Mouse (Mus musculus) CH12.LX (cell line): ENCODE measurements at regions not wholly inside any gene's neighbourhood (a gene's known extent, or its start where the extent isn't known, plus 50 kb on each side); places are given as distances from the start of the nearest gene placed in this dataset.

ENCODE experiments used
- DNase-seq: peaks from one replicate; pipeline ENCODE4 v3.0.0-alpha.2; 2013; ENCODE audit errors: extremely low read depth
- H3K27ac ChIP-seq: 2 replicates; pipeline ENCODE4 v1.5.1; 2012; ENCODE audit warnings: low read depth, mild to moderate bottlenecking, control low read depth, moderate library complexity; ENCODE audit not compliant: insufficient read depth
- H3K27me3 ChIP-seq: replicated peaks from 2 replicates; pipeline ENCODE3; 2012; ENCODE audit warnings: inconsistent platforms
- H3K36me3 ChIP-seq, 2 experiments: replicated peaks in 1 of 2; 2 replicates each; pipeline versions ENCODE3 to v1.6.1; 2012; ENCODE audit warnings: inconsistent platforms in 1 of 2, low read length in 1 of 2, mild to moderate bottlenecking in 1 of 2, mixed read lengths in 1 of 2, moderate library complexity in 1 of 2; ENCODE audit not compliant: control insufficient read depth in 1 of 2, insufficient read depth in 1 of 2
- H3K4me1 ChIP-seq, 2 experiments: 2 replicates each; pipeline ENCODE4 v1.6.1; 2012; ENCODE audit warnings: inconsistent platforms in 1 of 2, moderate library complexity in 1 of 2; ENCODE audit not compliant: insufficient read depth in 2 of 2, control insufficient read depth in 1 of 2
- H3K4me2 ChIP-seq: 2 replicates; pipeline ENCODE4 v1.6.1; 2012; ENCODE audit warnings: low read depth, mild to moderate bottlenecking, control low read depth; ENCODE audit not compliant: poor library complexity, insufficient read depth, severe bottlenecking
- H3K4me3 ChIP-seq, 3 experiments: fragments of 150-350 bp in 1 of 3; sonication (generic) in 1 of 3; replicated peaks in 1 of 3; 2 replicates each; pipeline versions ENCODE3 to v1.5.1; 2011 to 2012; ENCODE audit warnings: low read depth in 2 of 3, low read length in 2 of 3, mild to moderate bottlenecking in 2 of 3, moderate library complexity in 2 of 3, control low read depth in 1 of 3, improper control_type of control experiment in 1 of 3, inconsistent platforms in 1 of 3, mixed read lengths in 1 of 3; ENCODE audit not compliant: poor library complexity in 1 of 3
- H3K79me2 ChIP-seq: replicated peaks from 2 replicates; pipeline ENCODE4 v1.6.1; 2012; ENCODE audit warnings: mild to moderate bottlenecking, moderate library complexity; ENCODE audit not compliant: control insufficient read depth, poor library complexity, insufficient read depth, severe bottlenecking; ENCODE audit errors: extremely low read depth
- H3K9ac ChIP-seq: 2 replicates; pipeline ENCODE4 v1.6.1; 2012; ENCODE audit warnings: low read depth, mild to moderate bottlenecking, control low read depth, moderate library complexity; ENCODE audit not compliant: insufficient read depth
- H3K9me3 ChIP-seq: replicated peaks from 2 replicates; pipeline ENCODE3; 2012; ENCODE audit warnings: low read length, inconsistent platforms, mixed read lengths
- BHLHE40 ChIP-seq: IDR thresholded peaks from 2 replicates; pipeline ENCODE4 v1.6.1; 2011; ENCODE audit warnings: mild to moderate bottlenecking, low read depth, low read length, improper control_type of control experiment
- CHD1 ChIP-seq: IDR thresholded peaks from 2 replicates; pipeline ENCODE4 v1.6.1; 2012; ENCODE audit warnings: low read depth, low read length, improper control_type of control experiment, inconsistent platforms
- CHD2 ChIP-seq: IDR thresholded peaks from 2 replicates; pipeline ENCODE4 v1.6.1; 2011; ENCODE audit warnings: low read length, improper control_type of control experiment
- E2F4 ChIP-seq: IDR thresholded peaks from 2 replicates; pipeline ENCODE4 v1.6.1; 2011; ENCODE audit warnings: low read depth, low read length, improper control_type of control experiment; ENCODE audit not compliant: insufficient replicate concordance
- ELF1 ChIP-seq: IDR thresholded peaks from 2 replicates; pipeline ENCODE4 v1.6.1; 2014; ENCODE audit warnings: low read depth, mild to moderate bottlenecking, inconsistent platforms, low read length, improper control_type of control experiment
- EP300 ChIP-seq: IDR thresholded peaks from 2 replicates; pipeline ENCODE4 v1.6.1; 2011; ENCODE audit warnings: low read length, improper control_type of control experiment
- HCFC1 ChIP-seq: IDR thresholded peaks from 2 replicates; pipeline ENCODE4 v1.6.1; 2012; ENCODE audit warnings: low read depth, mild to moderate bottlenecking, inconsistent platforms, low read length, improper control_type of control experiment
- IRF4 ChIP-seq: IDR thresholded peaks from 2 replicates; pipeline ENCODE4 v1.6.1; 2014; ENCODE audit warnings: low read depth, mild to moderate bottlenecking, inconsistent platforms, low read length, improper control_type of control experiment
- JUN ChIP-seq: IDR thresholded peaks from 2 replicates; pipeline ENCODE4 v1.6.1; 2011; ENCODE audit warnings: low read depth, mild to moderate bottlenecking, low read length, improper control_type of control experiment, moderate library complexity; ENCODE audit not compliant: insufficient read depth
- JUND ChIP-seq: conservative IDR thresholded peaks from 2 replicates; pipeline ENCODE4 v1.6.1; 2011; ENCODE audit warnings: low read depth, low read length, improper control_type of control experiment
- MAX ChIP-seq: IDR thresholded peaks from 2 replicates; pipeline ENCODE4 v1.6.1; 2011; ENCODE audit warnings: low read length, improper control_type of control experiment
- MAZ ChIP-seq: IDR thresholded peaks from 2 replicates; pipeline ENCODE4 v1.6.1; 2012; ENCODE audit warnings: low read depth, mild to moderate bottlenecking, inconsistent platforms, low read length, improper control_type of control experiment, moderate library complexity
- MXI1 ChIP-seq: IDR thresholded peaks from 2 replicates; pipeline ENCODE4 v1.6.1; 2011; ENCODE audit warnings: mild to moderate bottlenecking, low read depth, low read length, improper control_type of control experiment
- NELFE ChIP-seq: IDR thresholded peaks from 2 replicates; pipeline ENCODE4 v1.6.1; 2011; ENCODE audit warnings: low read depth, low read length, improper control_type of control experiment
- POLR2AphosphoS2 ChIP-seq: IDR thresholded peaks from 2 replicates; pipeline ENCODE4 v1.6.1; 2011; ENCODE audit warnings: low read depth, low read length, improper control_type of control experiment
- RAD21 ChIP-seq: IDR thresholded peaks from 2 replicates; pipeline ENCODE4 v1.6.1; 2011; ENCODE audit warnings: low read depth, mild to moderate bottlenecking, low read length, improper control_type of control experiment, moderate library complexity
- RCOR1 ChIP-seq: conservative IDR thresholded peaks from 2 replicates; pipeline ENCODE4 v1.6.1; 2012; ENCODE audit warnings: low read depth, mild to moderate bottlenecking, inconsistent platforms, low read length, improper control_type of control experiment
- SMC3 ChIP-seq: IDR thresholded peaks from 2 replicates; pipeline ENCODE4 v1.6.1; 2011; ENCODE audit warnings: low read depth, low read length, improper control_type of control experiment
- TBP ChIP-seq: conservative IDR thresholded peaks from 2 replicates; pipeline ENCODE4 v1.6.1; 2011; ENCODE audit warnings: low read depth, low read length, improper control_type of control experiment
- TCF12 ChIP-seq: IDR thresholded peaks from 2 replicates; pipeline ENCODE4 v1.6.1; 2014; ENCODE audit warnings: low read depth, mild to moderate bottlenecking, inconsistent platforms, low read length, improper control_type of control experiment
- UBTF ChIP-seq: IDR thresholded peaks from 2 replicates; pipeline ENCODE4 v1.6.1; 2012; ENCODE audit warnings: low read depth, mild to moderate bottlenecking, inconsistent platforms, low read length, improper control_type of control experiment, moderate library complexity
- ZC3H11A ChIP-seq: IDR thresholded peaks from 2 replicates; pipeline ENCODE4 v1.6.1; 2012; ENCODE audit warnings: low read depth, mild to moderate bottlenecking, inconsistent platforms, low read length, improper control_type of control experiment
- ZKSCAN1 ChIP-seq: IDR thresholded peaks from 2 replicates; pipeline ENCODE4 v1.6.1; 2012; ENCODE audit warnings: low read depth, inconsistent platforms, low read length, improper control_type of control experiment, borderline replicate concordance
- ZMIZ1 ChIP-seq: IDR thresholded peaks from 2 replicates; pipeline ENCODE4 v1.6.1; 2012; ENCODE audit warnings: low read depth, mild to moderate bottlenecking, inconsistent platforms, low read length, improper control_type of control experiment
- ZNF384 ChIP-seq: IDR thresholded peaks from 2 replicates; pipeline ENCODE4 v1.6.1; 2012; ENCODE audit warnings: low read depth, low read length, improper control_type of control experiment, inconsistent platforms
- dilution Hi-C: fragments of 300-500 bp; cut with MboI; formaldehyde crosslinking; loops from 2 replicates; pipeline ENCODE4 v1.14.3; 2020; ENCODE audit warnings: low sequenced_read_pairs; ENCODE audit not compliant: extremely low pct_unique_long_range_greater_than_20kb, extremely low pct_ligation_motif_present
- in situ Hi-C: fragments of 300-500 bp; cut with MboI; formaldehyde crosslinking; loops from 3 replicates; pipeline ENCODE4 v1.14.3; 2019; ENCODE audit warnings: low sequenced_read_pairs, low pct_ligation_motif_present, low pct_unique_long_range_greater_than_20kb, mixed read lengths

DNA sequence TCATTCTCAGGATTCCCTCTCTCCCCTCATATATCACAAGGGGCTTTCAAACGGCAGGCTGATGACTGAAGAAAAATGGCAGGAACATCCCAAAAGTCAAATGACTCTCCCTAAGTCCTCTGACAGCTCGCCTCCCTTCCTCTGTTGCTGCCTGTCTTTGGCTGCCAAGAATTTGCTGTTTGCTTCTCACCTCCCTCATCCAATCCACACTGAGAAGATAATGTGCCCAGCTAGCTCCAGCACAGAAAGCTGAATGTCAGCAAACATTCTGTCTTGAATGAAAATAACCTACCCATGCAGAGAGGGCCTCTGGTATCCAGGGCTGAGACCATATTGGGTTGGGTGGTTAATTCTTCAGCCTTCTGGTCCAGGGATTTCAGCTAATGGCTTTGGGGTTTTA lies 219.3 kb downstream of the Ppargc1a start:
- TF ChIP-seq RAD21: no peak
- TF ChIP-seq MAX: no peak
- TF ChIP-seq RCOR1: no peak
- no peak for TF ChIP-seq HCFC1
- TF ChIP-seq JUND: no peak
- TF ChIP-seq JUN: no peak
- TF ChIP-seq ZC3H11A: no peak
- TF ChIP-seq TCF12: no peak
- TF ChIP-seq ZKSCAN1: no peak
- no peak for TF ChIP-seq CHD2
- no peak for TF ChIP-seq POLR2AphosphoS2
- no peak for TF ChIP-seq ELF1
- TF ChIP-seq MAZ: no peak
- no peak for TF ChIP-seq BHLHE40
- TF ChIP-seq SMC3: no peak
- TF ChIP-seq IRF4: no peak
- no peak for TF ChIP-seq ZMIZ1
- no peak for TF ChIP-seq MXI1
- TF ChIP-seq ZNF384: no peak
- TF ChIP-seq E2F4: no peak
- H3K79me2 ChIP-seq: no peaks in the 10 kb centered on the region
- no peak overlapping the region for H3K9ac ChIP-seq
- no peak for DNase-seq
- H3K4me1 ChIP-seq: no peaks in the 10 kb centered on the region
- H3K36me3 ChIP-seq: no peaks in the 10 kb centered on the region
- dilution Hi-C loops: no loop called here
- in situ Hi-C loops: no loop called here
- H3K4me3 ChIP-seq: no peak overlapping the region
- H3K4me2 ChIP-seq: no peak overlapping the region
- no peaks in the 10 kb centered on the region for H3K27me3 ChIP-seq
- H3K27ac ChIP-seq: no peak overlapping the region
- H3K9me3 ChIP-seq: peaks cover 27% of the 10 kb centered on the region

DNA sequence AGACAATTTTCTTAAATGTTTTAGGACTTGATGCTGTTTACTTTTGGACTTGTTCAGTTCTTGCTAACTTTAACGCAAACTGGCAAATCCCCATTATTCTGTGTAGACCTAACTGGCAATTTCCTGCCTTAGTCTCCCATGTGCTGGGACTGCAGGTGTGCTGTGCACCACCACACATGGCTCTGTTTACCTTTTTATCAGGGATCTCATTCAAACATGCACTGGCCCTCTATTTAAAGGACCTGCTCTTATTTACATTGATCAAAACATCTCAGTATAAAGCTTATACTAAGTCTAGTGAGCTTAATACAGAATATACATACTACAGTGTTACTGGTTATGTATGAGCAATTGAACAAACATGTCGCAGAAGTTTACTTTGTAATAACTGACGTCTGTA lies 238.4 kb downstream of the Ppargc1a start:
- in situ Hi-C loops (no loop called here), dilution Hi-C loops (no loop called here)

More for the DNA sequence above, 238.4 kb downstream of the Ppargc1a start:
- Histone ChIP-seq H3K4me1 (no peaks in the 10 kb centered on the region), H3K9me3 (peaks cover 9% of the 10 kb centered on the region), H3K36me3 (no peaks in the 10 kb centered on the region), H3K4me3 (no peak overlapping the region), H3K79me2 (no peaks in the 10 kb centered on the region), H3K27me3 (no peaks in the 10 kb centered on the region), H3K9ac (no peak overlapping the region), H3K4me2 (no peak overlapping the region), H3K27ac (no peak overlapping the region)
- no peak for DNase-seq
- TF ChIP-seq TCF12: no peak
- TF ChIP-seq SMC3: no peak
- no peak for TF ChIP-seq CHD2
- no peak for TF ChIP-seq POLR2AphosphoS2
- no peak for TF ChIP-seq ZKSCAN1
- TF ChIP-seq TBP: no peak
- TF ChIP-seq CHD1: no peak
- no peak for TF ChIP-seq UBTF
- no peak for TF ChIP-seq ZC3H11A
- no peak for TF ChIP-seq JUND
- no peak for TF ChIP-seq BHLHE40
- no peak for TF ChIP-seq NELFE
- no peak for TF ChIP-seq E2F4
- TF ChIP-seq EP300: no peak
- TF ChIP-seq RCOR1: no peak
